Mouse (Mus musculus) ES-Bruce4 (cell line): ENCODE results near the gene Mrpl55. TPM values are rescaled to one million over a fixed set of nuclear protein-coding genes. Genes with fewer than 3 reads are reported as not detected.

Experiments used
- H3K27ac ChIP-seq: 2 replicates; pipeline ENCODE4 v1.5.1; 2012; ENCODE audit warnings: low read length, inconsistent platforms; ENCODE audit not compliant: insufficient read depth
- H3K27me3 ChIP-seq: 2 replicates; pipeline ENCODE4 v1.6.1; 2012; ENCODE audit warnings: mild to moderate bottlenecking, low read length, inconsistent platforms; ENCODE audit not compliant: control insufficient read depth, poor library complexity, insufficient read depth, severe bottlenecking
- H3K36me3 ChIP-seq: 2 replicates; pipeline ENCODE4 v1.6.1; 2012; ENCODE audit warnings: inconsistent platforms, mild to moderate bottlenecking, low read length, moderate library complexity; ENCODE audit not compliant: control insufficient read depth, poor library complexity, insufficient read depth, severe bottlenecking
- H3K4me1 ChIP-seq: one replicate; pipeline ENCODE4 v1.8.1; 2011; ENCODE audit warnings: low read length; ENCODE audit not compliant: control insufficient read depth, insufficient read depth
- H3K4me3 ChIP-seq: 2 replicates; pipeline ENCODE4 v1.5.1; 2011; ENCODE audit warnings: low read depth, mild to moderate bottlenecking, low read length
- H3K9ac ChIP-seq: 2 replicates; pipeline ENCODE4 v1.6.1; 2012; ENCODE audit warnings: low read depth, mild to moderate bottlenecking, inconsistent platforms; ENCODE audit not compliant: poor library complexity, severe bottlenecking
- H3K9me3 ChIP-seq: replicated peaks from 2 replicates; pipeline ENCODE4 v1.6.1; 2012; ENCODE audit warnings: mild to moderate bottlenecking, low read length, inconsistent platforms; ENCODE audit not compliant: control insufficient read depth, poor library complexity, insufficient read depth, severe bottlenecking
- CTCF ChIP-seq: IDR thresholded peaks from one replicate; pipeline ENCODE4 v1.8.1; 2011; ENCODE audit warnings: low read depth, low read length
- EP300 ChIP-seq: IDR thresholded peaks from 2 replicates; pipeline ENCODE4 v1.6.1; 2011; ENCODE audit warnings: low read depth, low read length; ENCODE audit not compliant: insufficient read depth
- POLR2A ChIP-seq: IDR thresholded peaks from one replicate; pipeline ENCODE4 v1.8.1; 2011; ENCODE audit warnings: low read length; ENCODE audit not compliant: insufficient read depth
- polyA plus RNA-seq: library from polyadenylated mRNA; stranded (reverse); fragments of >200 nt; gene quantifications from 2 replicates; pipeline ENCODE4 v1.2.4, GENCODE M21; 2011; ENCODE audit warnings: low read depth; ENCODE audit not compliant: missing spikeins, insufficient read depth, insufficient read length

Mrpl55 gene
- polyA plus RNA-seq: 41.7 and 48.2 TPM in 2 replicates

GRCm38 (mm10) chr11:59202081-59202995, at the start of gene Mrpl55:
Gene Mrpl55 (plus strand): TSS chr11:59202486.
- H3K4me1 ChIP-seq: no peaks in the 10 kb centered on the region
- H3K4me3 ChIP-seq: peak within 1 kb of the TSS; percentile 98
- TF ChIP-seq EP300: 0 out of 2 replicates have a peak, but pooled peaks have one; percentile 4
- TF ChIP-seq POLR2A: peak; percentile 74
- TF ChIP-seq CTCF: no peak
- no peaks in the 10 kb centered on the region for H3K9me3 ChIP-seq
- H3K27me3 ChIP-seq: no peaks in the 10 kb centered on the region
- peaks cover 7% of the 10 kb centered on the region; the same call in 1 of the 2 replicates for H3K36me3 ChIP-seq
- H3K27ac ChIP-seq: no peak within 1 kb of the TSS
- peak within 1 kb of the TSS; percentile 80 for H3K9ac ChIP-seq

- Histone ChIP-seq H3K9me3 (no peaks in the 10 kb centered on the region), H3K4me1 (no peaks in the 10 kb centered on the region), H3K27ac (no peak overlapping the region), H3K4me3 (no peak overlapping the region), H3K27me3 (no peaks in the 10 kb centered on the region), H3K36me3 (no peaks in the 10 kb centered on the region), H3K9ac (no peak overlapping the region)
- TF ChIP-seq POLR2A: no peak
- TF ChIP-seq EP300: no peak
- TF ChIP-seq CTCF: no peak
These were observed 48.1 kb upstream of the Mrpl55 start for GRCm38 (mm10) chr11:59154220-59154619.

GRCm38 (mm10) chr11:59155900-59156299, 46.4 kb upstream of the Mrpl55 start:
- Histone ChIP-seq H3K4me1 (no peaks in the 10 kb centered on the region), H3K36me3 (no peaks in the 10 kb centered on the region), H3K27ac (no peak overlapping the region), H3K4me3 (no peak overlapping the region), H3K9me3 (no peaks in the 10 kb centered on the region), H3K9ac (no peak overlapping the region), H3K27me3 (no peaks in the 10 kb centered on the region)
- TF ChIP-seq EP300 (no peak), CTCF (no peak), POLR2A (no peak)

GRCm38 (mm10) chr11:59159099-59159498, 43.2 kb upstream of the Mrpl55 start:
- TF ChIP-seq EP300: no peak
- TF ChIP-seq CTCF: no peak
- no peak for TF ChIP-seq POLR2A
- Histone ChIP-seq H3K36me3 (no peaks in the 10 kb centered on the region), H3K9ac (no peak overlapping the region), H3K4me1 (no peaks in the 10 kb centered on the region), H3K4me3 (peak overlapping the region; percentile 58), H3K27ac (no peak overlapping the region), H3K9me3 (no peaks in the 10 kb centered on the region), H3K27me3 (no peaks in the 10 kb centered on the region)

- Histone ChIP-seq H3K9me3 (no peaks in the 10 kb centered on the region), H3K9ac (no peak overlapping the region), H3K4me1 (no peaks in the 10 kb centered on the region), H3K4me3 (peak overlapping the region; percentile 58), H3K27ac (no peak overlapping the region), H3K27me3 (no peaks in the 10 kb centered on the region), H3K36me3 (no peaks in the 10 kb centered on the region)
- TF ChIP-seq EP300 (no peak), CTCF (no peak), POLR2A (no peak)
These were observed 42.7 kb upstream of the Mrpl55 start for GRCm38 (mm10) chr11:59159558-59159957.

DNA sequence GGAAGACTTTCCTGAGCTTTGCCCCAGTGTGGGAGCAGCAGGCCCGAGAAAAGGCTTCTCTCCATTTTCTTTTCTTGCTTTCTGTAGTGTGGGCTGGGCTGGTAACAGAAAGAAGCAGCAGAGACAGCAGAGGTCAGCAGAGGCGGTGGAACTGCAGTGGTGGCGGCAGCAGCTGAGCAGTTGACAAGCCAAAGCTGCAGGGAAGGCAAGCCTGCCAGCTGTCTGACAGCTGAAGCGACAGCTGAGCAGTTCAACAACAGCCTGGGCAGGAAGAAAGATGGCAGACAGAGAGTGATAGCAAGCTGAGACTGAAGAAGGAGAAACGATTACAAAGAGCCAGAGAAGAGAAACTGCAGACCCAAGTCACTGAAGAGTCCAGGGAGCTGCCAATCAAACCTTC, 40.9 kb upstream of the Mrpl55 start:
- Histone ChIP-seq H3K27me3 (no peaks in the 10 kb centered on the region), H3K4me1 (no peaks in the 10 kb centered on the region), H3K27ac (no peak overlapping the region), H3K36me3 (no peaks in the 10 kb centered on the region), H3K9me3 (no peaks in the 10 kb centered on the region), H3K4me3 (no peak overlapping the region), H3K9ac (no peak overlapping the region)
- TF ChIP-seq CTCF (no peak), POLR2A (no peak), EP300 (no peak)
